Mouse (Mus musculus) liver, embryonic 14.5 days (tissue): Measurements from ENCODE around the gene Gfpt1. TPM values are rescaled to one million over a fixed set of nuclear protein-coding genes. Genes with fewer than 3 reads are reported as not detected.
"Not testable (repeated sequence)": the region's sequence is repeated elsewhere in the genome, so short reads cannot be mapped to it uniquely, and the experiment has no call there.

Source experiments
- ATAC-seq: fragments of 200-750 bp; cut with Nextera tagmentation; 2 replicates; pipeline ENCODE4 v1.8.0; 2017; ENCODE audit warnings: moderate number of reproducible peaks, mild to moderate bottlenecking, moderate library complexity; ENCODE audit not compliant: insufficient read depth
- DNase-seq, 3 experiments: peaks; one replicate each; pipeline ENCODE4 v3.0.0-alpha.2; 2012 to 2013; ENCODE audit warnings: low read depth in 3 of 3, low spot score in 3 of 3
- H3K27ac ChIP-seq: fragments of 300-500 bp; sonication (generic); 2 replicates; pipeline ENCODE4 v1.5.1; 2014; ENCODE audit warnings: moderate library complexity, mild to moderate bottlenecking, control low read depth, inconsistent platforms
- H3K27me3 ChIP-seq: fragments of 300-500 bp; sonication (generic); 2 replicates; pipeline ENCODE4 v1.6.1; 2014; ENCODE audit warnings: mild to moderate bottlenecking, low read length, moderate library complexity; ENCODE audit not compliant: control insufficient read depth, insufficient read depth
- H3K36me3 ChIP-seq: fragments of 300-500 bp; sonication (generic); replicated peaks from 2 replicates; pipeline ENCODE4 v1.6.1; 2014; ENCODE audit warnings: low read depth; ENCODE audit not compliant: control insufficient read depth, insufficient read depth
- H3K4me1 ChIP-seq, 2 experiments: fragments of 200-500 bp in 1 of 2; fragments of 300-500 bp in 1 of 2; sonication (generic) in 1 of 2; replicated peaks; 2 replicates each; pipeline ENCODE4 v1.6.1; 2012 to 2014; ENCODE audit warnings: antibody characterized with exemption in 1 of 2, inconsistent platforms in 1 of 2, low read length in 1 of 2; ENCODE audit not compliant: control insufficient read depth in 2 of 2, insufficient read depth in 2 of 2
- H3K4me2 ChIP-seq: fragments of 300-500 bp; sonication (generic); 2 replicates; pipeline ENCODE4 v1.6.1; 2014; ENCODE audit warnings: low read depth, mild to moderate bottlenecking, control low read depth, moderate library complexity
- H3K4me3 ChIP-seq, 2 experiments: fragments of 200-500 bp in 1 of 2; fragments of 300-500 bp in 1 of 2; sonication (generic) in 1 of 2; 2 replicates each; pipeline ENCODE4 v1.5.1; 2012 to 2014; ENCODE audit warnings: low read depth in 2 of 2, low read length in 2 of 2, mild to moderate bottlenecking in 2 of 2, control low read depth in 1 of 2, inconsistent platforms in 1 of 2, moderate library complexity in 1 of 2; ENCODE audit not compliant: insufficient read depth in 1 of 2
- H3K9ac ChIP-seq: fragments of 300-500 bp; sonication (generic); replicated peaks from 2 replicates; pipeline ENCODE4 v1.6.1; 2014; ENCODE audit warnings: mild to moderate bottlenecking, control low read depth, moderate library complexity
- H3K9me3 ChIP-seq: fragments of 300-500 bp; sonication (generic); 2 replicates; pipeline ENCODE4 v1.6.1; 2016; ENCODE audit warnings: low read length, mixed read lengths; ENCODE audit not compliant: control insufficient read depth
- CTCF ChIP-seq: IDR thresholded peaks from 2 replicates; pipeline ENCODE4 v1.5.1; 2016; ENCODE audit warnings: antibody characterized with exemption, low read depth, control low read depth
- EP300 ChIP-seq: IDR thresholded peaks from 2 replicates; pipeline ENCODE4 v1.6.1; 2016; ENCODE audit warnings: antibody characterized with exemption, low read depth
- WGBS: fragments of 180-500 bp; shearing (Covaris S2); extraction: QIAGEN DNeasy Blood & Tissue Kit; methylation state at CpG from one replicate; pipeline ENCODE4 v1.1.7; 2014; ENCODE audit not compliant: insufficient replicate concordance; 5-methylcytosine and 5-hydroxymethylcytosine counted together
- polyA plus RNA-seq, 2 experiments: library from polyadenylated mRNA; depleted of rRNA in 1 of 2; stranded (reverse) in 1 of 2; unstranded in 1 of 2; fragments of >200 nt; fragmentation: Nextera tagmentation in 1 of 2; extraction: Ambion mirVana in 1 of 2; gene quantifications; 2 replicates each; pipeline versions ENCODE4 v1.2.1 to v1.2.3; 2012 to 2014

Gene Gfpt1
- polyA plus RNA-seq, 2 experiments, result 5.2 to 5.5 TPM

DNA sequence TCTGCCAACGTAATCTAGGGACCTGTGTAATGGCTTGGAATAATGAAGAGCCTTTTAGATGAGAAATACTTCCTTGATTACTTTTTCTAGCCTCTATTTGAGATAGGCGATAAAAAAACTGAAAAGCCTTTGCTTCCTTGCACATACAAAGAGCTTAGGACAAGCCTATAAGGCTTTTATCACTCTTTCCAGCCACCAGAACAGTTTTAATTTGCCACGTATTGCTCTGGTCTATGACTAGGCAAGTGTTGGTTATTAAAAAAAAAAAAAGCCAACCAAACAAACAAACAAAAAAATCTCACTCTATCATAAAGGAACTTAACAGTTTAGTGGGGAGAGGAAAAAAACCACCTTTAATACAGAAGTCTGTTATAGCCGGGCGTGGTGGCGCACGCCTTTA lies 1.2 kb upstream of the Gfpt1 start:
- Histone ChIP-seq H3K36me3 (no peaks in the 10 kb centered on the region), H3K9me3 (no peaks in the 10 kb centered on the region), H3K4me2 (peak overlapping the region; percentile 94), H3K4me1 (peaks cover 8 to 15% of the 10 kb centered on the region in 2 experiments), H3K9ac (no peak overlapping the region), H3K27me3 (no peaks in the 10 kb centered on the region), H3K27ac (no peak overlapping the region), H3K4me3 (peak overlapping the region in 1 of 2 experiments; percentile 74; a peak in 2 of 4 replicates)
- 57% methylated on average over 7 of the region's 7 CpGs for WGBS
- ATAC-seq (no peak), DNase-seq (no peak)
- TF ChIP-seq EP300, result no peak
- TF ChIP-seq CTCF, result no peak

DNA sequence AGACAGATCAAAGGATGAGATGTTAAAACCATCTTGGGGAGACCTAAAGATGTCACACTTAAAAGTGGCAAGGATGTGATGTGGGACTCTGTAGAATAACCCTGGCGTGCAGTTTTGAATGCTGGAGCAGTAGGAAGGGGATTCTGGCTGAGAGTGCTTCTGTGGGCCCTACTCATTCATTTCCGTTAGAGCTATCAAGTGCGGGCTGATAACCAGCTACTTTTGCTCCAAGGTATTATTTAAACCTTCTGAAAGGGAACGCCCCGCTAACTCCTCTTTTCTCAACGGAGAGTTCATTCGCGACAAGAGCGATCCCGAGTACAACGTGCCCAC lies 676 bp upstream of the Gfpt1 start:
- TF ChIP-seq CTCF (no peak), EP300 (no peak)
- Histone ChIP-seq H3K36me3 (no peaks in the 10 kb centered on the region), H3K9me3 (no peaks in the 10 kb centered on the region), H3K27ac (peak overlapping the region; percentile 93), H3K4me2 (peak overlapping the region; percentile 94), H3K4me3 (peak overlapping the region; percentile 74 to 82), H3K27me3 (no peaks in the 10 kb centered on the region), H3K4me1 (peaks cover 8 to 15% of the 10 kb centered on the region in 2 experiments), H3K9ac (peak overlapping the region; percentile 83)
- DNase-seq, result peak in 1 of 3 experiments; percentile 50
- no peak for ATAC-seq
- under 1% methylated on average over 11 of the region's 11 CpGs for WGBS

DNA sequence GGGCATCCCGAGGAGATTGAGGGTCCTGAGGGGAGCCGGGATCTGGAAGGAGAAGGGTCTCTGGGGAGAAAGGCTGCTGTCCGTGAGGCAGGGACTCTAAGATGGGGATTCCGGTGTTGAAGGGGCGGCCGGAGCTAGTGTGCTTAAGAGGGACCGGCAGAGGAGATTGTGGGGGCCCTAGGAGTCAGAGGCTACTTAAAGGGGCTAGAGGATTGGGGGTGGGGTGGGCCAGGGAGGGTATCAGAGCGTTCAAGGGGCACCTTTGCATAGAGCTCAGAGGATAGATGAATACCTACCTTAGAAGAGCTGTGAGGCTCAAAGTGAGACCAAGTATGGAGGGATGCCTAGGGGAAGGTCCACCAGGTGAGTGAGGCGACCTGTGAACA lies 478 bp downstream of the Gfpt1 start:
- no peak for ATAC-seq
- Histone ChIP-seq H3K27me3 (no peaks in the 10 kb centered on the region), H3K4me1 (peaks cover 8 to 15% of the 10 kb centered on the region in 2 experiments), H3K4me2 (peak overlapping the region; percentile 94), H3K27ac (peak overlapping the region; percentile 5), H3K9me3 (no peaks in the 10 kb centered on the region), H3K4me3 (peak overlapping the region; percentile 74), H3K9ac (peak overlapping the region; percentile 81), H3K36me3 (no peaks in the 10 kb centered on the region)
- DNase-seq, result no peak
- 4% methylated on average over 9 of the region's 9 CpGs for WGBS
- TF ChIP-seq EP300 (no peak), CTCF (no peak)

DNA sequence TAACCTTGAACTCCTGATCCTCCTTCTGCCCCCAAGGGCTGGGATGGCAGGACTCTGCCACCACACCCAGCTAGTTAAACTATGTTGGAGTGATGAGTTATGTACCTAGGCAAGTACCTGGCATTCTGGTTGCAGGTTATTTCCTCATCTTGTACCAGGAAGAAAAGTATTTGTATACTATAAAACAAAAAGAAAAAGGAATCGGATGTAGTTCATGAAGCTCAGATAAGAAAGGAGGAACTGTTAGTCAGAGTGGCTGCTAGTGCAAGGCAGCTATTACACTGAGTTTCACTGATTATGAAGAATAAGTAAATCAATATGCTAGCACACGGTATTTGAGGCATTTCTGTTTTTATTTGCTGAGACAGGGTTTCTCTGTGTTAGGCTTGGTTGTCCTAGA lies 2.2 kb downstream of the Gfpt1 start:
- no peak overlapping the region for H3K4me2 ChIP-seq
- H3K4me1 ChIP-seq, result peaks cover 8 to 15% of the 10 kb centered on the region in 2 experiments
- no peak overlapping the region for H3K4me3 ChIP-seq
- H3K9me3 ChIP-seq, result no peaks in the 10 kb centered on the region
- H3K27ac ChIP-seq, result no peak overlapping the region
- no peaks in the 10 kb centered on the region for H3K27me3 ChIP-seq
- no peak for DNase-seq
- no peak for ATAC-seq
- WGBS, result 39% methylated on average over 2 of the region's 2 CpGs
- no peak overlapping the region for H3K9ac ChIP-seq
- TF ChIP-seq EP300 (no peak), CTCF (no peak)
- H3K36me3 ChIP-seq, result no peaks in the 10 kb centered on the region

DNA sequence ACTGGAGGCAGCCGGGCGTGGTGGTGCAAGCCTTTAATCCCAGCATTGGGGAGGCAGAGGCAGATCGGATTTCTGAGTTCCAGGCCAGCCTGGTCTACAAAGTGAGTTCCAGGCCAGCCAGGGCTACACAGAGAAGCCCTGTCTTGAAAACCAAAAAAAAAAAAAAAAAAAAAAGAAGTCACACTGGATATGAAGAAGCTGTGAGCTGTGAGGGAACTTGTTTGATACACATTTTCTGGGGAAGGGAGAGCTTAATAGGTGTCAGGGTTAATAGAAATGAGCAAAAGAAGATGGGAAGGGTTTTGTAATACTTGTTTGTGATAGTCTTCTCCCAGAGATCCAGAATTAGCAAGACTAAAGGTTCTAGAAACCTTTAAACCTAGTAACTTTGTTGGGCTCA lies 2.9 kb downstream of the Gfpt1 start:
- H3K9me3 ChIP-seq, result no peaks in the 10 kb centered on the region
- ATAC-seq, result no peak
- WGBS, result 73% methylated on average over 3 of the region's 3 CpGs

DNA sequence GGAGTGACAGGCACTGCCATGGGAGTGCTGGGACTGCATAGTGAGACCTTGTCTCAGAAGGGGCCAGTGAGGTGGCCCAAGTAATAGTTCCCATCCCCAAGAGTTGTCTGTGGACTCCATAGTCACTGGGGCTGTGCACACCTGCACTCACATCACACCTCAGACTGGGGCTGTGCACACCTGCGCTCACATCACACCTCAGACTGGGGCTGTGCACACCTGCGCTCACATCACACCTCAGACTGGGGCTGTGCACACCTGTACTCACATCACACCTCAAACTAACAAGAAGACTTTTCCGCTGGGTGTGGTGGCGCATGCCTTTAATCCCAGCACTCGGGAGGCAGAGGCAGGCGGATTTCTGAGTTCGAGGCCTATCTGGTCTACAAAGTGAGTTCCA lies 6.1 kb downstream of the Gfpt1 start:
- not testable (repeated sequence) for DNase-seq, H3K9me3 ChIP-seq, H3K36me3 ChIP-seq, H3K4me2 ChIP-seq, H3K27me3 ChIP-seq, H3K4me3 ChIP-seq, H3K9ac ChIP-seq, H3K27ac ChIP-seq, ATAC-seq, H3K4me1 ChIP-seq
- WGBS, result 83% methylated on average over 7 of the region's 7 CpGs

More for the DNA sequence above, 2.9 kb downstream of the Gfpt1 start:
- no peak for DNase-seq
- H3K27me3 ChIP-seq, result no peaks in the 10 kb centered on the region
- H3K36me3 ChIP-seq, result no peaks in the 10 kb centered on the region
- no peak overlapping the region for H3K9ac ChIP-seq
- H3K4me2 ChIP-seq, result no peak overlapping the region
- peaks cover 8 to 15% of the 10 kb centered on the region in 2 experiments for H3K4me1 ChIP-seq
- no peak overlapping the region for H3K27ac ChIP-seq
- TF ChIP-seq CTCF, result no peak
- no peak for TF ChIP-seq EP300
- no peak overlapping the region for H3K4me3 ChIP-seq
